Mouse (Mus musculus): Measurements from ENCODE around the gene Htr7. TPM values are rescaled to one million over a fixed set of nuclear protein-coding genes. Genes with fewer than 3 reads are reported as not detected.
A peak's percentile ranks its signal among the peaks of the same experiment; 100 is the strongest.

Gene Htr7
- not detected in 2 replicates for total RNA-seq (2014; fragmentation: Nextera tagmentation)
- 0.05 TPM in 1 of 2 replicates, not detected in the other for total RNA-seq (2017)
- not detected in 2 replicates for polyA plus RNA-seq (2012)

- Histone ChIP-seq H3K9me3 (replicated peaks) (peaks cover 10% of the 10 kb centered on the region), H3K27me3 (ENCODE audit: insufficient read depth, low read length) (peaks cover 8% of the 10 kb centered on the region; the same call in 1 of the 2 replicates), H3K4me3 (ENCODE audit: low read depth, low read length) (peak within 1 kb of the TSS; percentile 40; the same call in 1 of the 2 replicates), H3K4me1 (ENCODE audit: insufficient read depth, low read depth, low read length) (no peaks in the 10 kb centered on the region), H3K36me3 (replicated peaks) (no peaks in the 10 kb centered on the region)
- no peak for TF ChIP-seq POLR2AphosphoS5 (IDR thresholded peaks at IDR 0.05; ENCODE audit: insufficient replicate concordance, low read depth, low read length)
- no peak for TF ChIP-seq TAL1 (conservative IDR thresholded peaks at IDR 0.05; ENCODE audit: low read depth, low read length)
- no peak for TF ChIP-seq CTCF (IDR thresholded peaks at IDR 0.05; ENCODE audit: low read depth, low read length)
- TF ChIP-seq GATA1 (IDR thresholded peaks at IDR 0.05; ENCODE audit: borderline replicate concordance, low read length): no peak
- TF ChIP-seq GATA2 (IDR thresholded peaks at IDR 0.05; ENCODE audit: borderline replicate concordance, low read depth, low read length): no peak
- ATAC-seq (ENCODE audit: extremely low read depth, insufficient number of reproducible peaks, low FRiP score, poor library complexity, severe bottlenecking): no peak
- no peak for DNase-seq (ENCODE audit: low spot score)
Measured at GRCm38 (mm10) chr19:36057231-36057811, at the start of gene Htr7. Gene Htr7, minus strand, starts transcription at chr19:36057507.

DNA sequence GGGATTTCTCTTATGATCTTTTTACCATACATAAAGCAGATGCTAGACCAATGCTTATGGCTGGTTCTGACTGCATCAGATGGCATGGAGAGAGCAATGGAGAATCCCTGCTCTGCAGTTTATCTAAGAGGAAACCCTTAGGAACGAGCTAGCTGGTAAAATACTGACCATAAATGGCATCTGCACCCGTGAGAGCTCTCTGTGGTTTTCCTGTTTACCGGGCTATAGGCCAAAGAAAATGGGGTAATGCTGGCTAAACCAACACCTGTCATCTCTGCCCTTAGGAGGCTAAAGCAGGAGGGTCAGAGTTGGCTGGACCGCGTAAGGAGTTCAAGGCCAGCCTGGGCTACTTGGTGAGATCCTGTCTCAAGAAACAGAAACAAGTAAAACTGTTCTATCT, 46.6 kb upstream of the Htr7 start:
- ATAC-seq (ENCODE audit: extremely low read depth, insufficient number of reproducible peaks, low FRiP score, poor library complexity, severe bottlenecking) (no peak), DNase-seq (ENCODE audit: low spot score) (no peak)
- Histone ChIP-seq H3K36me3 (replicated peaks) (peaks cover 62% of the 10 kb centered on the region), H3K4me3 (ENCODE audit: low read depth, low read length) (no peak overlapping the region), H3K9me3 (replicated peaks) (no peaks in the 10 kb centered on the region), H3K4me1 (ENCODE audit: insufficient read depth, low read depth, low read length) (no peaks in the 10 kb centered on the region), H3K27me3 (ENCODE audit: insufficient read depth, low read length) (no peaks in the 10 kb centered on the region)
- no peak for TF ChIP-seq GATA1 (IDR thresholded peaks at IDR 0.05; ENCODE audit: borderline replicate concordance, low read length)
- no peak for TF ChIP-seq POLR2AphosphoS5 (IDR thresholded peaks at IDR 0.05; ENCODE audit: insufficient replicate concordance, low read depth, low read length)
- no peak for TF ChIP-seq CTCF (IDR thresholded peaks at IDR 0.05; ENCODE audit: low read depth, low read length)
- TF ChIP-seq GATA2 (IDR thresholded peaks at IDR 0.05; ENCODE audit: borderline replicate concordance, low read depth, low read length): no peak
- no peak for TF ChIP-seq TAL1 (conservative IDR thresholded peaks at IDR 0.05; ENCODE audit: low read depth, low read length)

- no peaks in the 10 kb centered on the region for H3K9me3 ChIP-seq (replicated peaks)
- H3K27me3 ChIP-seq (ENCODE audit: insufficient read depth, low read length): no peaks in the 10 kb centered on the region
- TF ChIP-seq TAL1 (conservative IDR thresholded peaks at IDR 0.05; ENCODE audit: low read depth, low read length) (no peak), GATA2 (IDR thresholded peaks at IDR 0.05; ENCODE audit: borderline replicate concordance, low read depth, low read length) (no peak), CTCF (IDR thresholded peaks at IDR 0.05; ENCODE audit: low read depth, low read length) (no peak), POLR2AphosphoS5 (IDR thresholded peaks at IDR 0.05; ENCODE audit: insufficient replicate concordance, low read depth, low read length) (no peak), GATA1 (IDR thresholded peaks at IDR 0.05; ENCODE audit: borderline replicate concordance, low read length) (no peak)
- peaks cover 89% of the 10 kb centered on the region for H3K36me3 ChIP-seq (replicated peaks)
- DNase-seq (ENCODE audit: low spot score) (no peak), ATAC-seq (ENCODE audit: extremely low read depth, insufficient number of reproducible peaks, low FRiP score, poor library complexity, severe bottlenecking) (no peak)
- H3K4me3 ChIP-seq (ENCODE audit: low read depth, low read length): no peak overlapping the region
- no peaks in the 10 kb centered on the region for H3K4me1 ChIP-seq (ENCODE audit: insufficient read depth, low read depth, low read length)
Measured at GRCm38 (mm10) chr19:36098916-36099315, 41.6 kb upstream of the Htr7 start.

GRCm38 (mm10) chr19:36098265-36098664, 41.0 kb upstream of the Htr7 start:
- DNase-seq (ENCODE audit: low spot score): no peak
- TF ChIP-seq POLR2AphosphoS5 (IDR thresholded peaks at IDR 0.05; ENCODE audit: insufficient replicate concordance, low read depth, low read length): no peak
- no peak for TF ChIP-seq GATA2 (IDR thresholded peaks at IDR 0.05; ENCODE audit: borderline replicate concordance, low read depth, low read length)
- TF ChIP-seq CTCF (IDR thresholded peaks at IDR 0.05; ENCODE audit: low read depth, low read length): no peak
- TF ChIP-seq GATA1 (IDR thresholded peaks at IDR 0.05; ENCODE audit: borderline replicate concordance, low read length): no peak
- TF ChIP-seq TAL1 (conservative IDR thresholded peaks at IDR 0.05; ENCODE audit: low read depth, low read length): no peak
- H3K4me3 ChIP-seq (ENCODE audit: low read depth, low read length): no peak overlapping the region
- no peaks in the 10 kb centered on the region for H3K4me1 ChIP-seq (ENCODE audit: insufficient read depth, low read depth, low read length)
- H3K36me3 ChIP-seq (replicated peaks): peaks cover 89% of the 10 kb centered on the region
- ATAC-seq (ENCODE audit: extremely low read depth, insufficient number of reproducible peaks, low FRiP score, poor library complexity, severe bottlenecking): no peak
- H3K27me3 ChIP-seq (ENCODE audit: insufficient read depth, low read length): no peaks in the 10 kb centered on the region
- H3K9me3 ChIP-seq (replicated peaks): no peaks in the 10 kb centered on the region

GRCm38 (mm10) chr19:36097194-36097593, 39.9 kb upstream of the Htr7 start:
- Histone ChIP-seq H3K36me3 (replicated peaks) (peaks cover 89% of the 10 kb centered on the region), H3K27me3 (ENCODE audit: insufficient read depth, low read length) (no peaks in the 10 kb centered on the region), H3K4me3 (ENCODE audit: low read depth, low read length) (no peak overlapping the region), H3K4me1 (ENCODE audit: insufficient read depth, low read depth, low read length) (no peaks in the 10 kb centered on the region), H3K9me3 (replicated peaks) (no peaks in the 10 kb centered on the region)
- DNase-seq (ENCODE audit: low spot score) (no peak), ATAC-seq (ENCODE audit: extremely low read depth, insufficient number of reproducible peaks, low FRiP score, poor library complexity, severe bottlenecking) (no peak)
- no peak for TF ChIP-seq TAL1 (conservative IDR thresholded peaks at IDR 0.05; ENCODE audit: low read depth, low read length)
- TF ChIP-seq GATA1 (IDR thresholded peaks at IDR 0.05; ENCODE audit: borderline replicate concordance, low read length): no peak
- no peak for TF ChIP-seq GATA2 (IDR thresholded peaks at IDR 0.05; ENCODE audit: borderline replicate concordance, low read depth, low read length)
- TF ChIP-seq CTCF (IDR thresholded peaks at IDR 0.05; ENCODE audit: low read depth, low read length): no peak
- TF ChIP-seq POLR2AphosphoS5 (IDR thresholded peaks at IDR 0.05; ENCODE audit: insufficient replicate concordance, low read depth, low read length): no peak

GRCm38 (mm10) chr19:36090781-36091180, 33.5 kb upstream of the Htr7 start:
- TF ChIP-seq CTCF (IDR thresholded peaks at IDR 0.05; ENCODE audit: low read depth, low read length): peak; percentile 22; the same call in 1 of the 2 replicates
- TF ChIP-seq POLR2AphosphoS5 (IDR thresholded peaks at IDR 0.05; ENCODE audit: insufficient replicate concordance, low read depth, low read length): no peak
- no peak for TF ChIP-seq GATA2 (IDR thresholded peaks at IDR 0.05; ENCODE audit: borderline replicate concordance, low read depth, low read length)
- H3K9me3 ChIP-seq (replicated peaks): no peaks in the 10 kb centered on the region
- DNase-seq (ENCODE audit: low spot score) (no peak), ATAC-seq (ENCODE audit: extremely low read depth, insufficient number of reproducible peaks, low FRiP score, poor library complexity, severe bottlenecking) (no peak)
- H3K27me3 ChIP-seq (ENCODE audit: insufficient read depth, low read length): no peaks in the 10 kb centered on the region
- no peak overlapping the region for H3K4me3 ChIP-seq (ENCODE audit: low read depth, low read length)
- H3K36me3 ChIP-seq (replicated peaks): peaks cover 86% of the 10 kb centered on the region
- H3K4me1 ChIP-seq (ENCODE audit: insufficient read depth, low read depth, low read length): no peaks in the 10 kb centered on the region

Data from G1E (cell line).